Mouse (Mus musculus): Measurements from ENCODE around the gene Ticam1.

Gene Ticam1

DNA sequence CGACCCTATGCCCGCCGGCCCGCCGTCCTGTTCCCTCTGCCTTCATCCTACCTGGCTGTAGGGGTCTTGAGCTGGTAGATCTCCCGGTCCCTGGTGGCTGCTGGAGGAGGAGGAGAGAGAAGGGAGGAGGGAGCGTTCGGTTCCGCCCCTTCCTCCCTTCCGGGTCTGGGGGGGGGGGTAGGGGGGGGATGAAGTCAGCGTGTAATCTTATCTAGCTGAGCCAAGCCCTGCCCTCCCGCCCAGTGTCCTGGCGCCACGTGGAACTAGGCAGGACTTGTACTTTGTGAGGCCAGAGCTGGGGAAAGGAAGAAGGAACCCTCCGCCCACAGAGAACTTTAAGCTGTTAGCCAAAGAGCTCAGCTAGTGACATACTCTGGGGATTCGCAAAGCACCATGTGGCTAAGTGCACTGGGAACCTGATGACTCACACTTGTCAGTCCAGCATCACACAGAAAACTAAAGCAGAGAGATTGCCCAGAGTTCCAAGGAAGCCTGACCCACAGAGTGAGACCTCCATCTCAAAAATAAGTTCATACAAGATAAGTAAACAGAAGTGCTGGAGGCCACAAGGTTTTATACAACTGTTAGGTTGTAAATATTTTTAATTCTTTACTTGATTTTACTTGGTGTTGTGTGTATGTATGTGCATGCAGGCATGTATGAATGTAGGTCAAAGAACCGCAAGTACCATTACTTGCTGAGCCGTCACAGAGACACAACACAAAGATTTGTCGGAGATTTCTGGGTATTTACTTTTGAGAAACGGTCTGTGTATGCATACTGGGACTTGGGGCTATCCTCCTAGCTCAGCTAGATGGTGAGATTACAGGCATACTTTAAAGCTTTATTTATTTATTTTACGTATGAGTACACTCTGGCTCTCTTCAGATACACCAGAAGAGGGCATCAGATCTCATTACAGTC lies at the start of gene Ticam1:
Gene Ticam1, minus strand, starts transcription at position 144 of the 924 bp plus-strand sequence.
- peak; percentile 93 to 96 for DNase-seq

GRCm38 (mm10) chr17:56325450-56326152 lies 49.0 kb upstream of the Ticam1 start, which contains the start of gene Kdm4b:
Gene Kdm4b (plus strand): TSS chr17:56326062.
- peak; percentile 99 to 100 for DNase-seq

DNA sequence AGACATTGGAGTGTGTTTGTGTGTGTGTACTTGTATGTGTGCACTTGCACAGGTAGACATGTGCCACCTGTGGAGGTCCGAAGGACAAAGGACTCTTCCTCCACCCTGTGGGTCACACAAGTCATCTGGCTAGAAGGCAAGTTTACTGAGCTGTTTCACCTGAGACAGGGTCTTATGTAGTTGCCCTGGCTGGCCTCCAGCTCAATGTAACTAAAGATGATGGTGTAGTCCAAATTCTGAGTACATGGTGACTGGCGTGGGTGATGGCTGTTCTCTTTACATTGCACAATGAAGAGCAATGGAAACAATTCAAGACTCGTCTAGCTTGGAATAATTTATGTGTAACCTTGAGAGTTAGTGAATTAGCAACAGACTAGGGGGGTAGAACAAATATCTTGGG lies 47.8 kb upstream of the Ticam1 start:
- no peak for DNase-seq

GRCm38 (mm10) chr17:56309191-56309945 lies 32.8 kb upstream of the Ticam1 start:
- DNase-seq, result no peak

GRCm38 (mm10) chr17:56308088-56308487 lies 31.5 kb upstream of the Ticam1 start:
- peak; percentile 63 to 73 for DNase-seq

- peak in 1 of 2 experiments; percentile 59 for DNase-seq
These were observed 29.2 kb upstream of the Ticam1 start for GRCm38 (mm10) chr17:56305826-56306225.

- no peak for DNase-seq
These were observed 28.6 kb upstream of the Ticam1 start for GRCm38 (mm10) chr17:56305156-56305555.

DNA sequence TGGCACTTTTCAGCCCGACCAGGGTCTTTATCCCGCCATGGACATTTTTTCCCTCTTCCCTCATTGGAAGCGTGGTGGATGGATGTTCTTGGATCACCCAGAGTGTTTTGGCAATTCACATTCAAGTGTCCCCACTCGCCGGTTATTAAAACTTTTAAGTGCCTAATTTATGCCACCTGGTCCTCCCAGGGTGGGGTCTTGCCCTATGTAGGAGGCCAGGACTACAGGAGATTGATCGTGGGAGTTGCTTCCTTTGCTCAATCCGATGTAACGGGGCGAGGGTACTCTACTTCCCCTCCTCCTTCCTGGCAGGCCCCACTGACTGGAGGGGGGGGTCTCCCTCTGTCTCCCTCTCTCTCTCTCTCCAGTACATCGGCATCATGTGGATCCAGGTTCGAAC lies 28.1 kb upstream of the Ticam1 start:
- DNase-seq, result no peak

GRCm38 (mm10) chr17:56303847-56304586 lies 27.4 kb upstream of the Ticam1 start:
- DNase-seq, result peak; percentile 92 to 95

- DNase-seq, result peak; percentile 69 to 76
These were observed 26.7 kb upstream of the Ticam1 start, which contains the start of gene Uhrf1 for GRCm38 (mm10) chr17:56303160-56303846. Gene Uhrf1 (plus strand): TSS chr17:56303321.

DNA sequence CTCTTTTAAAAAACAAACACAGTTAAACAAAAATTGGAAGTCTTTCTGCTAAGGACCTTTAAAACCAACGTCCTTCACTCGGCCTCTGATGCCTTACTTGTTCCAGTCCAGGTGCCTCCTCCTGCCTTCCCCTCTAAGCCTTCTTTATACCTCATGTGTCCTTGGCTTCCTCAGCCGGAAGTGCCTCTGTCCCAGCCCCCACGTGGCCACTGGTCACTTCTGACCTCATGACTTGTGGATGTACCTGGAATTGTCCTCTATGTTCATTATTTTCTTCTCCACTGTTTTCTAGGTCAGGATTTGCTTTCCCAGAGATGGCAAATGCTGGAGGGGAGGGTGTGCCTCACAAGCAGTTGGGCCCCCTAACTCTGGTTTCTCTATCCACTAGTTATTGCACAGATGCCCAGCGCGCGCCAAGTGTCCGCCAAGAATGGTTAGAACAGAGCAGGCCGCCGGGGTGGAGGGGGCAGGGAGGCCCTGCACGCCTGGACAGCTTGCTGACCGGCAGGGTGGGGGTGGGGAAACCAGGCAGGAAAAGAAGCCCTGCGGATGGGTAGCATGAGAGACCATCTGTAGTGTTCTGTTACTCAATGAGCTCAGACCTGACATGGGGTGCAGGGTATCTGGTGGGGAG lies 25.9 kb upstream of the Ticam1 start:
- DNase-seq, result peak in 1 of 2 experiments; percentile 35

DNA sequence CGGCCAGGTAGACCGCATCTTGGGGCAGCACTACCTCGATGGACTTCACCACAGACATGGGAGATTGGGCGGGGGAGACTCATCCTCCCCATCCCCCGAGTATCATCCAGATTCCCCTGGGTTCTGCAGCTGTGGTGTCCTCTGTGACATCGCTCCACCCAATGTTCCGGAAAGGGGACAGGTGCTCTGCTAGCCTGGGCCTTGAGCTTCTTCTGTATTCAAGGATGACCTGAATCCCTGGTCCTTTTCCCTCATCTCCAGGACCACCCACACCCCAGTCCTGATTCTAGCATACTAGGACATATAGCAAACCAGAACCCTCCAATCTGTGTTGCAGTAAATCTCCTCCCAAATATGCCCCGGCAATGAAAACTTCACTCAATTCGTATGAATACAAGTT lies 23.6 kb upstream of the Ticam1 start, which contains the start of gene Arrdc5:
Gene Arrdc5, minus strand, starts transcription at position 101 of the 400 bp plus-strand sequence.
- no peak for DNase-seq

GRCm38 (mm10) chr17:56298238-56298637 lies 21.7 kb upstream of the Ticam1 start:
- DNase-seq, result no peak

- no peak for DNase-seq
These were observed 19.6 kb upstream of the Ticam1 start for GRCm38 (mm10) chr17:56296201-56296600.

GRCm38 (mm10) chr17:56294241-56294640 lies 17.7 kb upstream of the Ticam1 start:
- no peak for DNase-seq

GRCm38 (mm10) chr17:56293291-56293690 lies 16.7 kb upstream of the Ticam1 start:
- DNase-seq, result no peak

DNA sequence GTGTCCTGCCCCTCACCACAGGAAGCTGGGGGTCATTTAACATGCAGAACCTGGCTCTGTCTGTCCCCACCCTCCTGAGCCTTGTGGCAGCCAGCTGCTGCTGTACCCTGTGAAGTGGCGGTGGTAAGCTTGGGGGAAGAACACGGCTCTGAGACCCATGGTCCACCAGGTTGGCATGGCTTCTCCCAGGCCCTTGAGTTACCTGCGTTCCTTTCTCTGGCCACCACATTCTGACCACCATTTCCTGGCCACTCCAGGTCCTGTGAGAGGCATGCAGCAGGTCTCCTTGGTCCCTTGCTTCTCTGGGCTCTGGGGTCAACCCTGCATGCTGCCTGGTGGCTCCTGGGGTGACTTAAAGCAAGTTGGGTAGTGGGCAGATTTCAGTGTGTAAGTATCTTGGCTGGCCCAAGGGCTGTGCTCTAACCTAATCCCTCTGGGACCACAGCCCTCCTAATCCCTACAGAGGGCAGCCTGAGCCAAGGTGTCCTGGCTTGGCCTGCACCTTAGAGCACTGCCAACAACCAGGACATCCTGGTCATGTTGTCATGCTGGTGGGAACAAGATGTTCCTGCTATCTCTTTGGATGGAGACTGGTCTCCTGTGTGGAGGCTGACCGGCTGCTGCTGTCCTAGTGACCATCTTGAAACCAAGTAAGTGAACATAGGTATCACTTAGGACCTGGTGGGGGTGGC lies 16.1 kb upstream of the Ticam1 start, which contains the start of gene Plin3:
Gene Plin3, minus strand, starts transcription at position 343 of the 692 bp plus-strand sequence.
- DNase-seq, result no peak

DNA sequence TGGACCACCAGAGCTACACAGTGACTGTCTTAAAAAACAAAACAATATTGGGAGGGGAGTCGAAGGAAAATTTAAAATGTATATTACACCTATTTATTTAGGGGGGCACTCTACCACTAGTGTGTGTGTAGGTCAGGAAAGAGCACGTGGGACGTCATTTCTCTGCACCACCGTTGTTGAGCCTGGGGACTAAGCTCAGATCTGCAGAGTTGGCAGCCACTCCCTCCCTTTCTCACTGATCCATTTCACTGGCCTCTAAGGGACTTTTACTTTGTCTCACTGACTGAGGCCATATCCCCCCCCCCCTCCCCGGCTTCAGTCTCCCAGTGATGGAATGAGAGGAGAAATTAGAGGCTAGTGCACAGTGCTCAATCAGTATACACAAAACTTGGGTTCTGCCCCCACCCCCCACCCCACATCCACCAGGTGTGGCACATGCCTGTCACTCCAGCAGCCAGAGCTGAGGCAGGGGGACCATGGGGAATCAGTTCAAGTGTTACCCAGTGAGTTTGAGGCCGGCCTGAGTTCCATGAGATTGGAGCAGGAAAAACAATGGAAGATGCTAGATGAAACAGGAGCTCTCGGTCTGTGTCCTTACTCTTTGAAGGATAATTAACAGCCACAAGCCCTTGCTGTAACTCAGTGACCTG lies 15.4 kb upstream of the Ticam1 start:
- no peak for DNase-seq

- peak; percentile 89 to 92 for DNase-seq
These were observed 14.6 kb upstream of the Ticam1 start for GRCm38 (mm10) chr17:56291171-56291511.

Data from kidney, adult 8-10 months (tissue).